Mouse (Mus musculus) adipocyte (in vitro differentiated cells): ENCODE results near the gene Zic4.

Source experiments
- DNase-seq: peaks from one replicate; pipeline ENCODE4 v3.0.0-alpha.2; 2016; ENCODE audit warnings: low spot score

The Zic4 gene

GRCm38 (mm10) chr9:91404229-91404628, 42.0 kb downstream of the Zic4 start:
- no peak for DNase-seq

GRCm38 (mm10) chr9:91404905-91405752, 42.9 kb downstream of the Zic4 start:
- DNase-seq, result no peak

- no peak for DNase-seq
These were observed 43.6 kb downstream of the Zic4 start for GRCm38 (mm10) chr9:91405753-91406178.

GRCm38 (mm10) chr9:91406258-91406763, 44.1 kb downstream of the Zic4 start:
- no peak for DNase-seq

GRCm38 (mm10) chr9:91409771-91410170, 47.6 kb downstream of the Zic4 start:
- DNase-seq, result no peak

GRCm38 (mm10) chr9:91414007-91414661, 51.9 kb downstream of the Zic4 start:
- DNase-seq, result no peak

GRCm38 (mm10) chr9:91420441-91420840, 58.2 kb downstream of the Zic4 start:
- DNase-seq, result no peak
